Comparison of ENCODE assay signal across 8 mouse cellular contexts in the genomic region with DNA sequence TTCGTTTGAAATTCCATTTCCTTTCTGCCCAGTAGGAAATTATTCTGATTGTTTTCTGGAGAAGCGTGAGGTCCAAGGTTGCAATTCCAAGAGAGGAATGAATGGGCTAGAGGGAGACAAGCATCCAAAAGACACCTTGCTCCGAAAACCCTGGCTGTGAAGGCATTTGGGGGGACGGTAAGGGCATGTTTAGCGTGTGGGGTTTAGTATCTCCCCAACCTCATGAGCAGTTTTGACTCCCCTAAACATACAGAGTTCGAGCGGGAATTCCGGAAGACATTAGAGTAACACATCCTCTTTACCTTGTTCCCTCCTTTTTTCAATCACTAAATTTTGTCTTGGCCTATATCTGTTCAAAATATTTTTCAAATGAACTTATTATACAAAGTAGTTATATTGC. TPM values are rescaled to one million over a fixed set of nuclear protein-coding genes. Genes with fewer than 3 reads are reported as not detected.
DNase-seq lines count a peak whose midpoint lies in the region; ATAC-seq and TF ChIP-seq lines count a peak whose summit lies in the region.

No protein-coding gene starts in this region.

- peaks cover 5% of the 10 kb centered on the region; the same call in 1 of the 2 replicates for H3K9me3 ChIP-seq in erythroblast, embryonic 14.5 days (ENCODE audit: control insufficient read depth, low read length)
- no peaks in the 10 kb centered on the region for H3K9me3 ChIP-seq in CH12.LX (replicated peaks; ENCODE audit: low read length)
- H3K9me3 ChIP-seq in forebrain, postnatal 0 days (ENCODE audit: low read length): no peaks in the 10 kb centered on the region
- no peaks in the 10 kb centered on the region for H3K9me3 ChIP-seq in liver, embryonic 12.5 days (replicated peaks)

- dilution Hi-C loops in CH12.LX (cut with MboI; ENCODE audit: extremely low pct_ligation_motif_present, extremely low pct_unique_long_range_greater_than_20kb, low sequenced_read_pairs): no loop called here

- no peak for TF ChIP-seq POLR2A in CH12.LX (IDR thresholded peaks at IDR 0.05; ENCODE audit: low read depth, low read length)

- TF ChIP-seq EP300 in CH12.LX (IDR thresholded peaks at IDR 0.05; ENCODE audit: low read length): peak; percentile 26; the same call in 1 of the 2 replicates

- H3K27me3 ChIP-seq in erythroblast, embryonic 14.5 days (ENCODE audit: control insufficient read depth): peaks cover 100% of the 10 kb centered on the region
- peaks cover 86% of the 10 kb centered on the region for H3K27me3 ChIP-seq in CH12.LX (replicated peaks)
- peaks cover 24% of the 10 kb centered on the region for H3K27me3 ChIP-seq in forebrain, postnatal 0 days (ENCODE audit: insufficient read depth, low read length)
- peaks cover 96% of the 10 kb centered on the region for H3K27me3 ChIP-seq in liver, embryonic 12.5 days (replicated peaks)

- ATAC-seq in erythroblast, adult 5-6 weeks (replicated peaks; ENCODE audit: low FRiP score, poor library complexity, severe bottlenecking): no peak
- no peak for ATAC-seq in forebrain, postnatal 0 days
- no peak for ATAC-seq in liver, embryonic 12.5 days
- ATAC-seq in granulocyte monocyte progenitor cell, adult 5-6 weeks (replicated peaks; ENCODE audit: poor library complexity, severe bottlenecking): no peak

- no peaks in the 10 kb centered on the region for H3K36me3 ChIP-seq in erythroblast, embryonic 14.5 days (ENCODE audit: control insufficient read depth)
- no peaks in the 10 kb centered on the region for H3K36me3 ChIP-seq in CH12.LX (replicated peaks in 1 of 2; ENCODE audit: control insufficient read depth in 1 of 2, insufficient read depth in 1 of 2, low read length in 1 of 2)
- no peaks in the 10 kb centered on the region for H3K36me3 ChIP-seq in forebrain, postnatal 0 days (ENCODE audit: insufficient read depth)
- 0 out of 2 replicates have a peak, but pooled peaks cover 3% of the 10 kb centered on the region for H3K36me3 ChIP-seq in liver, embryonic 12.5 days

- peak overlapping the region; percentile 96 for H3K4me2 ChIP-seq in CH12.LX (ENCODE audit: insufficient read depth, low read depth, poor library complexity, severe bottlenecking)
- H3K4me2 ChIP-seq in forebrain, postnatal 0 days (ENCODE audit: low read depth): peak overlapping the region; percentile 100
- peak overlapping the region; percentile 88 for H3K4me2 ChIP-seq in liver, embryonic 12.5 days

- H3K4me3 ChIP-seq in erythroblast, embryonic 14.5 days (replicated peaks): peak overlapping the region; percentile 53
- peak overlapping the region in 1 of 3 experiments; percentile 68 for H3K4me3 ChIP-seq in CH12.LX (replicated peaks in 1 of 3; ENCODE audit: low read depth in 2 of 3, low read length in 2 of 3, poor library complexity in 1 of 3)
- peak overlapping the region; percentile 55 for H3K4me3 ChIP-seq in forebrain, postnatal 0 days (ENCODE audit: low read depth, low read length)
- peak overlapping the region; percentile 60 for H3K4me3 ChIP-seq in liver, embryonic 12.5 days

- H3K4me1 ChIP-seq in erythroblast, embryonic 14.5 days (ENCODE audit: control insufficient read depth): peaks cover 26% of the 10 kb centered on the region
- peaks cover 3 to 58% of the 10 kb centered on the region in 2 experiments; a peak in 3 of 4 replicates for H3K4me1 ChIP-seq in CH12.LX (ENCODE audit: control insufficient read depth in 1 of 2, insufficient read depth in 2 of 2)
- peaks cover 15% of the 10 kb centered on the region for H3K4me1 ChIP-seq in forebrain, postnatal 0 days (ENCODE audit: insufficient read depth)
- peaks cover 62% of the 10 kb centered on the region for H3K4me1 ChIP-seq in liver, embryonic 12.5 days

- H3K79me2 ChIP-seq in CH12.LX (replicated peaks; ENCODE audit: control insufficient read depth, extremely low read depth, insufficient read depth, poor library complexity, severe bottlenecking): no peaks in the 10 kb centered on the region

- no peak overlapping the region; the same call in 1 of the 2 replicates for H3K27ac ChIP-seq in CH12.LX (ENCODE audit: insufficient read depth, low read depth)
- H3K27ac ChIP-seq in forebrain, postnatal 0 days (ENCODE audit: low read depth, low read length): peak overlapping the region; percentile 54; the same call in 1 of the 2 replicates
- H3K27ac ChIP-seq in liver, embryonic 12.5 days: peak overlapping the region; percentile 85

- under 1% methylated on average over 8 of the region's 8 CpGs for WGBS in forebrain, postnatal 0 days
- WGBS in liver, embryonic 12.5 days (ENCODE audit: insufficient replicate concordance): under 1% methylated on average over 8 of the region's 8 CpGs

- in situ Hi-C loops in CH12.LX (cut with MboI; ENCODE audit: low pct_ligation_motif_present, low pct_unique_long_range_greater_than_20kb, low sequenced_read_pairs): loop anchor here (5.0 to 10.0 kb wide), 4 partner anchors 37 to 337 kb away; no protein-coding TSS in a partner anchor

- DNase-seq in CH12.LX (ENCODE audit: extremely low read depth): peak; percentile 7
- no peak for DNase-seq in forebrain, postnatal 0 days
- no peak for DNase-seq in T-cell, adult 2 months (ENCODE audit: low spot score)
- no peak for DNase-seq in layer of hippocampus, postnatal 25 days (ENCODE audit: extremely low spot score in 1 of 2, low spot score in 1 of 2)

- no peak for TF ChIP-seq CTCF in CH12.LX (conservative IDR thresholded peaks at IDR 0.05 in 1 of 2, IDR thresholded peaks at IDR 0.05 in 1 of 2; ENCODE audit: low read depth in 2 of 2, low read length in 2 of 2)
- TF ChIP-seq CTCF in forebrain, postnatal 0 days (IDR thresholded peaks at IDR 0.05; ENCODE audit: low read depth): no peak

- H3K9ac ChIP-seq in CH12.LX (ENCODE audit: insufficient read depth, low read depth): peak overlapping the region; percentile 87
- H3K9ac ChIP-seq in forebrain, postnatal 0 days: peak overlapping the region; percentile 58
- H3K9ac ChIP-seq in liver, embryonic 12.5 days: peak overlapping the region; percentile 71; the same call in 1 of the 2 replicates

- no peak for TF ChIP-seq RAD21 in CH12.LX (IDR thresholded peaks at IDR 0.05; ENCODE audit: low read depth, low read length)

TF ChIP-seq in CH12.LX, 34 proteins besides CTCF, POLR2A, EP300 and RAD21:
- TF ChIP-seq ZKSCAN1 (IDR thresholded peaks at IDR 0.05; ENCODE audit: borderline replicate concordance, low read depth, low read length) (no peak), TCF12 (IDR thresholded peaks at IDR 0.05; ENCODE audit: low read depth, low read length) (no peak), POLR2AphosphoS2 (IDR thresholded peaks at IDR 0.05; ENCODE audit: low read depth, low read length) (no peak), ZMIZ1 (IDR thresholded peaks at IDR 0.05; ENCODE audit: low read depth, low read length) (no peak), CHD2 (IDR thresholded peaks at IDR 0.05; ENCODE audit: low read length) (no peak), MAFK (IDR thresholded peaks at IDR 0.05; ENCODE audit: insufficient replicate concordance, low read length) (no peak), UBTF (IDR thresholded peaks at IDR 0.05; ENCODE audit: low read depth, low read length) (no peak), JUND (conservative IDR thresholded peaks at IDR 0.05; ENCODE audit: low read depth, low read length) (no peak), BHLHE40 (IDR thresholded peaks at IDR 0.05; ENCODE audit: low read depth, low read length) (no peak), SMC3 (IDR thresholded peaks at IDR 0.05; ENCODE audit: low read depth, low read length) (no peak), GABPA (IDR thresholded peaks at IDR 0.05; ENCODE audit: insufficient replicate concordance, low read depth, low read length) (no peak), MEF2A (IDR thresholded peaks at IDR 0.05; ENCODE audit: borderline replicate concordance, low read depth, low read length) (no peak), SIN3A (IDR thresholded peaks at IDR 0.05; ENCODE audit: low read length) (no peak), ELF1 (IDR thresholded peaks at IDR 0.05; ENCODE audit: low read depth, low read length) (no peak), ETS1 (conservative IDR thresholded peaks at IDR 0.05; ENCODE audit: low read depth, low read length) (no peak), NELFE (IDR thresholded peaks at IDR 0.05; ENCODE audit: low read depth, low read length) (no peak)
TF ChIP-seq in CH12.LX: peak in this region for 0.

RNA-seq across cellular contexts. Expression of gene Hes1, which starts 0.4 kb away (rescaled TPM):
- polyA plus RNA-seq in erythroblast, embryonic 14.5 days (2012): 0.19 and 0.32 TPM in 2 replicates
- total RNA-seq in erythroblast, adult 5-6 weeks (2015; ENCODE audit: low replicate concordance): not detected in 2 replicates
- total RNA-seq in erythroblast, adult 5-6 weeks (2017; ENCODE audit: low replicate concordance): 0.26 and 10.9 TPM in 2 replicates
- total RNA-seq in CH12.LX (2012; rRNA removed) (3.4 and 3.6 TPM in 2 replicates), CH12.LX (2014; rRNA removed) (1.4 and 2.4 TPM in 2 replicates)
- 0.53 and 1.6 TPM in 2 replicates for polyA plus RNA-seq in CH12.LX (2012; ENCODE audit: insufficient read length, low read depth)
- 6.9 and 11.2 TPM in 2 replicates for total RNA-seq in forebrain, postnatal 0 days (2014; rRNA removed)
- 11.2 and 13.1 TPM in 2 replicates for polyA plus RNA-seq in forebrain, postnatal 0 days (2015; fragmentation: Nextera tagmentation; extraction: Ambion mirVana)
- polyA plus RNA-seq in liver, embryonic 12.5 days (2016; fragmentation: Nextera tagmentation; extraction: Ambion mirVana): 12.5 and 12.7 TPM in 2 replicates
- 10 to 100 TPM; 18.0 to 24.2 TPM for total RNA-seq in layer of hippocampus, postnatal 25 days (2021)
- total RNA-seq in granulocyte monocyte progenitor cell, adult 5-6 weeks (2014; fragmentation: Nextera tagmentation): not detected in 2 replicates
- not detected in 2 replicates for total RNA-seq in granulocyte monocyte progenitor cell, adult 5-6 weeks (2017)
